Mouse (Mus musculus): ENCODE results near the gene Tgfbr2.
"Not testable (repeated sequence)": the region's sequence is repeated elsewhere in the genome, so short reads cannot be mapped to it uniquely, and the experiment has no call there.

Tgfbr2 gene

GRCm38 (mm10) chr9:116059156-116059555 lies 116.0 kb downstream of the Tgfbr2 start:
- peak; percentile 34 to 44 for DNase-seq

GRCm38 (mm10) chr9:116058475-116058874 lies 116.7 kb downstream of the Tgfbr2 start:
- DNase-seq, result no peak

- no peak for DNase-seq
Measured at GRCm38 (mm10) chr9:116053976-116054375, 121.2 kb downstream of the Tgfbr2 start.

- DNase-seq, result no peak
Measured at GRCm38 (mm10) chr9:116049985-116050384, 125.2 kb downstream of the Tgfbr2 start.

GRCm38 (mm10) chr9:116041787-116042186 lies 133.4 kb downstream of the Tgfbr2 start:
- peak; percentile 93 to 94 for DNase-seq

GRCm38 (mm10) chr9:116041369-116041768 lies 133.8 kb downstream of the Tgfbr2 start:
- no peak for DNase-seq

- not testable (repeated sequence) for DNase-seq
Measured at GRCm38 (mm10) chr9:116040852-116041251, 134.3 kb downstream of the Tgfbr2 start.

DNA sequence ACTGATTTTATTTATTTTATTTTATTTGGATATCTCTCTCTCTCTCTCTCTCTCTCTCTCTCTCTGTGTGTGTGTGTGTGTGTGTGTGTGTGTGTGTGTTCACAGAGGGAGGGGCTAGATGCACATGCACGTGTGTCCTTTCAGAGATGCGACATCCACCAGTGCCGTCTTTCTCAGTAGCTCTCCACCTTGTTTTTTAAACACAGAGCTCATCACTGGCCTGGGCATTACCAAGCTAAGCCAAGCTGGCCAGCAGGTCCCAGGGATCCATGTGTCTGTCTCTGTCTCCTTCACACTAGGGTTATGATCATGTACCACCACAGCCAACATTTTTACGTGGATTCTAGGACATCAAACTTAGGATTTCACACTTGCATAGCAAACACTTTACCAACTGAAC lies 135.2 kb downstream of the Tgfbr2 start:
- DNase-seq, result no peak

GRCm38 (mm10) chr9:116038275-116038674 lies 136.9 kb downstream of the Tgfbr2 start:
- DNase-seq, result no peak
